Mouse (Mus musculus) T-helper 1 cell (primary cell): ENCODE data around the gene Cdc42bpg.

ENCODE experiments used
- in situ Hi-C: fragments of 300-600 bp; cut with MboI, MseI; formaldehyde crosslinking; loops from one replicate; pipeline ENCODE4 v1.15.1; 2025; ENCODE audit warnings: high pct_unique_total_duplicates

Cdc42bpg gene

GRCm38 (mm10) chr19:6343996-6344395, 37.7 kb downstream of the Cdc42bpg start:
- in situ Hi-C loops, result no loop called here

DNA sequence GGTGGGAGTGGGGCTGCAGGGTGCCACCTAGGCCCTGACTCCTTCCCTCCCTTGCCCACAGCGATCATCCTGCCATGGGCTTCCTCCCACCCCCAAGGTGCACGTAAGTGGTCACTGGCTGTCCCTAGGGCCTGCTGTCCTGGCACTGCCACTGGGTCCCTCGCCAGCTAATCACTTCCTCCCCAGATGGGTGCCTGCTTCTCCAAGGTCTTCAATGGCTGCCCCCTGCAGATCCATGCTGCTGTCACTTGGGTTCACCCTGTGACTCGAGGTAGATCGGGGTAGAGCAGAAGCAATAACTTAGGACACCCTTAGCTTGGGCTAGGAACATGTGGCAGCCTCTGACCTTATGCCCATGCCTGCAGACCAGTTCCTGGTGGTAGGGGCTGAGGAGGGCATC, 39.8 kb downstream of the Cdc42bpg start:
- in situ Hi-C loops, result no loop called here

GRCm38 (mm10) chr19:6346661-6347060, 40.4 kb downstream of the Cdc42bpg start:
- in situ Hi-C loops, result no loop called here

DNA sequence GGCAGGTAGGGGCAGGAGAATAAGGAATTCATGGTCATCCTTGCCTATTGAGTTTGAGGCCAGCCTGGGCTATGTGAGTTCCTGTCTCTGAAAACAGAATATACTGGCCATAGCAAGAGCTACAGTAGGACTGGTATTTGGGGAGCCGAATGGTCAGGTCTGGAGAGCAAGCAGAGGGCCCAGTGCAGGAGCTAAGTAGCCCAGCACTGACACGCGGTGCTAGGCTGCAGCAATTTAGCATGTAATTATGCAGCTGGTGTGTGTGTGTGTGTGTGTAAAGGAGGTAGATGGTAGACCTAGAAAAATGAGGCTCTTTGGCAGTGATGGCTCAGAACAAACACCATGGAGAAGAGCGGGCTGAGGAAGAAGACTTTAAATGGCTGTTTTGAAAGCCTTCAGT, 41.4 kb downstream of the Cdc42bpg start:
- in situ Hi-C loops, result no loop called here

GRCm38 (mm10) chr19:6348717-6349116, 42.5 kb downstream of the Cdc42bpg start:
- in situ Hi-C loops, result no loop called here

- in situ Hi-C loops, result no loop called here
Measured at GRCm38 (mm10) chr19:6349215-6349983, 43.1 kb downstream of the Cdc42bpg start.

- in situ Hi-C loops, result no loop called here
Measured at GRCm38 (mm10) chr19:6351431-6352106, 45.3 kb downstream of the Cdc42bpg start.

DNA sequence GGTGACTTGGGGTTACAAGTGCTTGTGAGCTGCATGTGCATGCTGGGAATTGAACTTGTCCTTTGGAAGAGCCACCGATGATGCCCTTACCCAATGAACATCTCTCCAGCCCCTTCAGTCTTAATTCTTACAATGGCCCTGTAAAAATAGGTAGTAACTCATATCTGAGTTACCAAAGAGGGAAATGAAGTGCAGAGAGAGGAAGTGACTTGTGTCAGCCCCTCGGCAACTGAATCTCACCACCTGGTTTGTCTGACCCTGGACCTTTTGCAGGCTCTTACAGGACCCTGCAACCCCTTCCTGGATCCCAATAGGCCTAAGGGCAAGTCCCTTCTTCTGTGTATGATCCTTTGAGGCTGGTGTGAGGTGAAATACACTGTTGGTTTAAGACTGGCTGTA, 45.9 kb downstream of the Cdc42bpg start:
- in situ Hi-C loops, result no loop called here

DNA sequence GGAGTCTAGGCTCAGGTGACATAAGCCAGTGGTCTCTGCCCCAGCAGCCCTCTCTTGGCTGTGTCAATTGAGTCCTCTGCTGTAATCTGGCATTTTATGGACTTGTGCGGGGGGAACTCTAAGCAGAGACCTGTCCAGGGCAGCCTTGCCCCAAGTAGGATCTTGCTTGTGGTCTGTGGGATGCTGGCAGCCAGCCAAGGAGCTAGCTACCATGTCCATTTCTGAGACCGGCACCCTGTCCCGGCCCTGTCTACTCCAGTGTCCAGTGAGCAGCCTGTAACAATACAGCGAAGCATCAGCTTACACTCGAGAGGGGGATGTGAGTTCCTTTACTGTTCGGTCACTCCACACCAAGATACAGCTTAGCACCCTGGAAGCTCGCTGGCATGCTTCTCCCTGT, 47.8 kb downstream of the Cdc42bpg start:
- in situ Hi-C loops, result no loop called here

- in situ Hi-C loops, result no loop called here
Measured at GRCm38 (mm10) chr19:6361291-6361690, 55.0 kb downstream of the Cdc42bpg start.

GRCm38 (mm10) chr19:6363091-6363410, 56.8 kb downstream of the Cdc42bpg start:
- in situ Hi-C loops, result no loop called here

DNA sequence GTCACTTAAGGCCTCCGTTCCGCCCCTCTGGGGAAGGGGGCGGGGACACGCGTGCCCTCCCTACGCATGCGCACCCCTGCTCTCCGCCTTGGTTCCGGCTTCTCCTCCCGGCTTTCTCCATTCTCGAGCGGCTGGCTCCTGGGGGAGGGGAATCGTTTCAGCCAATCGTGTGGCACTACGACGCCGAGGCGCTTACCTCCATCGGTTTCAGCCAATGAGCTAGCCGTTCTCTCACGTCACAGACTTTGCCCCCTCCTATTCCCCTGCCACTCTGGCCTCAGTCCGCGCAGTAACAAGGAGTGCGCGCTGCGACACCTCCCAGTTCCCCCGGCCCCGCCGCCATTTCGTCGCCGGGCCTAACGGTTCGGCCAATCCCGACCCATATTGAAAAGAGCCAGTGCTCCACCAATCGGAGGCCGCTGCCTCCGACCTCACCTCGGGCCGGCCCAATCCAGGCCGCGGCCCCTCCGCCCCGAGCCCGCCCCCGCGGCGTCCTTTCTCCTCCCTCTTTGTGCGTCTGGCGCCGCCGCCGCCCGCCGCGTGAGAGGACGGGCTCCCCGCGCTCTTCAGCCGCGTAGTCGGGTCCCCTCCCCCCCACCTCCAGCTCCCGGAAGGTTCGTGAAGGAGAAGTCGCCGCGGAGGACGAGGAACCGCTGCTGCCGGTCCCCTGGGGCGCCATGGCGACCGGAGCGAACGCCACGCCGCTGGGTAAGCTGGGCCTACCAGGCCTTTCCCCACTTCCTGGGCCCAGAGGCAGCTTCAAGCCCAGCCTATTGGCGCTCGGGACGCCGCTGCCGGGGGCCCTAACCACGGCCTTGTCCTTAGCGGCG, 57.4 kb downstream of the Cdc42bpg start, which contains the start of gene Sf1:
Gene Sf1 (plus strand): TSS at position 280 of the 830 bp plus-strand sequence.
- in situ Hi-C loops, result no loop called here

GRCm38 (mm10) chr19:6364317-6364725, 58.1 kb downstream of the Cdc42bpg start:
- in situ Hi-C loops, result no loop called here

GRCm38 (mm10) chr19:6364842-6365241, 58.6 kb downstream of the Cdc42bpg start:
- in situ Hi-C loops, result no loop called here

DNA sequence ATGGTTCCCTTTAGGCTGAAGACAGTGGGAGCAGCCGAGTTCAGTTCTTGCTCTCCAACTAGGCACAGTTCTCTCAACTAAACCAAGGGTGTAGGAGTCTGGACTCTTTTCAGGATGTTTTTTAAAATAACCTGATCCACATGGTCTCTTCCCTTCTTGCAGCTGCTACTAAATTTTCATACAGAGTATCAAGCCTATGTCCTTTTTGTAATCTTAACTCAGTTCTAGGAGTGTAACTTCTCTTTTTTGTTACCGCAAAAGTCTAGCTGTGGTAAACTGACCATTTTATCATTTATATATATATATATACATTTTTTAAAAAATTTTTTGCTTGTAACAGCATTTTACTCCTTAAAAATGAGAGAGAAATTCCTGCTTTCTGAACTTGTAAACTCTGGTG, 63.9 kb downstream of the Cdc42bpg start:
- in situ Hi-C loops, result no loop called here

DNA sequence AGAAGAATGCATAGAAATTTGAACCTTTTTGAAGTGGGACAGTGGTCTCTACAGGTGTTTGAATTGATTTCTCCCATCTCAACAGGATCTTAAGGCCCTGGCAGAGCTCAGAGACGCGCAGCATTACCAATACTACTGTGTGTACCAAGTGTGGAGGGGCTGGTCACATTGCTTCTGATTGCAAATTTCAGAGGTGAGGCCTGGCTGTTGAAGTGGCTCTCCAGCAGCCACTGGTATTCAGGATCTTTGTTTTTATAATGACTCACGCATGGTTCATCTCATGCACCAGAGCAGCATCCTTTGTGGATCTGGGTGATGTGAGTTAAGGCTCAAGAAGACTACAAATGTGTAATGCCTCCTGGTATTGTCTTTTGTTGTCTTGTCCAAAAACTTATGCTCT, 66.2 kb downstream of the Cdc42bpg start:
- in situ Hi-C loops, result no loop called here

GRCm38 (mm10) chr19:6373539-6374400, 67.5 kb downstream of the Cdc42bpg start:
- in situ Hi-C loops, result no loop called here

- in situ Hi-C loops, result no loop called here
Measured at GRCm38 (mm10) chr19:6374571-6374970, 68.3 kb downstream of the Cdc42bpg start.
